Mouse (Mus musculus) spleen, adult 2 months (tissue): ENCODE data around the gene Hoxd3.

ENCODE experiments used
- CTCF ChIP-seq: fragments of 200-500 bp; IDR thresholded peaks from 2 replicates; pipeline ENCODE4 v1.5.1; 2011; ENCODE audit warnings: mild to moderate bottlenecking, inconsistent platforms; ENCODE audit not compliant: insufficient read depth, insufficient read length, insufficient replicate concordance; ENCODE audit errors: extremely low read depth
- POLR2A ChIP-seq: fragments of 200-500 bp; IDR thresholded peaks from 2 replicates; pipeline ENCODE4 v1.6.1; 2011; ENCODE audit warnings: low read depth, low read length, inconsistent platforms

- no peak for TF ChIP-seq CTCF
- no peak for TF ChIP-seq POLR2A
Observed at GRCm38 (mm10) chr2:74735851-74736687, 24.3 kb downstream of the Hoxd3 start.
